Mouse (Mus musculus): Measurements from ENCODE around the gene Zbtb40.

DNA sequence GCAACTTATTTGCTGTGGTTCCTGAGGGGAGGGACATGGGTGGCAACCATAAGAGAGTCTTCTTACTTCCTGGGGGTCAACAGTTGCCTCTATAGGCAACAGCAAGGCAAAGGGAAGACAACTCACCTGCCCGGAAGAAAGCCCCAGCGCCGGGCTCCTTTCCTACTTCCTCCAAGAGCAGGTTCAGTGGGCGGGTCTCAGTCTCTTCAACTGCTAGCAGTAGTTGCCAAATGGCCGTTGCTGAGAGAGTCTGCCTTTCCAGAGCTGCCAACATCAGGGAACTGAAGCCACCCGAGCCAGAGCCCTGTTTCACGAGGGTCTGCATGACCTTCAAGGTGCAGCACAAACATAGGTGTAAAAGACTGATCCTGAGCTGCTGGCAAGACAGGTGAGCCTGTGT lies 50.2 kb downstream of the Zbtb40 start:
- TF ChIP-seq CHD2 (IDR thresholded peaks at IDR 0.05; ENCODE audit: low read length) (no peak), MYC (IDR thresholded peaks at IDR 0.05; ENCODE audit: low read depth, low read length) (no peak), CTCF (conservative IDR thresholded peaks at IDR 0.05 in 1 of 2, IDR thresholded peaks at IDR 0.05 in 1 of 2; ENCODE audit: low read depth in 2 of 2, low read length in 2 of 2) (no peak), MAX (IDR thresholded peaks at IDR 0.05; ENCODE audit: low read length) (no peak), ETS1 (conservative IDR thresholded peaks at IDR 0.05; ENCODE audit: low read depth, low read length) (no peak), POLR2AphosphoS2 (IDR thresholded peaks at IDR 0.05; ENCODE audit: low read depth, low read length) (no peak), ZKSCAN1 (IDR thresholded peaks at IDR 0.05; ENCODE audit: borderline replicate concordance, low read depth, low read length) (no peak), POLR2A (IDR thresholded peaks at IDR 0.05; ENCODE audit: low read depth, low read length) (no peak), TBP (conservative IDR thresholded peaks at IDR 0.05; ENCODE audit: low read depth, low read length) (no peak), USF1 (IDR thresholded peaks at IDR 0.05; ENCODE audit: low read depth, low read length) (no peak), MAFK (IDR thresholded peaks at IDR 0.05; ENCODE audit: insufficient replicate concordance, low read length) (no peak), E2F4 (IDR thresholded peaks at IDR 0.05; ENCODE audit: insufficient replicate concordance, low read depth, low read length) (no peak), SMC3 (IDR thresholded peaks at IDR 0.05; ENCODE audit: low read depth, low read length) (no peak)

All from CH12.LX (cell line).